Mouse (Mus musculus): ENCODE results near the gene Slc1a3. TPM values are rescaled to one million over a fixed set of nuclear protein-coding genes. Genes with fewer than 3 reads are reported as not detected.

Slc1a3 gene
- polyA plus RNA-seq, 2 experiments = 0.27 to 0.39 TPM

GRCm38 (mm10) chr15:8741593-8741992, 31.0 kb upstream of the Slc1a3 start:
- no peak overlapping the region for H3K27ac ChIP-seq
- TF ChIP-seq CTCF (IDR thresholded peaks at IDR 0.05; ENCODE audit: low read depth) (no peak), EP300 (IDR thresholded peaks at IDR 0.05; ENCODE audit: low read depth) (no peak)
- WGBS (ENCODE audit: insufficient replicate concordance) = 54% methylated on average over 6 of the region's 6 CpGs
- no peak for ATAC-seq (ENCODE audit: insufficient read depth)
- H3K36me3 ChIP-seq (replicated peaks; ENCODE audit: control insufficient read depth, insufficient read depth, low read depth) = no peaks in the 10 kb centered on the region
- H3K4me3 ChIP-seq (ENCODE audit: insufficient read depth in 1 of 2, low read depth in 2 of 2, low read length in 2 of 2) = no peak overlapping the region
- H3K4me1 ChIP-seq (replicated peaks; ENCODE audit: control insufficient read depth in 2 of 2, insufficient read depth in 2 of 2, low read length in 1 of 2) = no peaks in the 10 kb centered on the region
- H3K9me3 ChIP-seq (ENCODE audit: control insufficient read depth, low read length) = no peaks in the 10 kb centered on the region
- no peak for DNase-seq (ENCODE audit: low read depth in 3 of 3, low spot score in 3 of 3)
- H3K9ac ChIP-seq (replicated peaks) = no peak overlapping the region
- no peak overlapping the region for H3K4me2 ChIP-seq (ENCODE audit: low read depth)
- no peaks in the 10 kb centered on the region for H3K27me3 ChIP-seq (ENCODE audit: control insufficient read depth, insufficient read depth, low read length)

- Histone ChIP-seq H3K27me3 (ENCODE audit: control insufficient read depth, insufficient read depth, low read length) (no peaks in the 10 kb centered on the region), H3K36me3 (replicated peaks; ENCODE audit: control insufficient read depth, insufficient read depth, low read depth) (no peaks in the 10 kb centered on the region), H3K9ac (replicated peaks) (no peak overlapping the region), H3K4me2 (ENCODE audit: low read depth) (no peak overlapping the region), H3K4me3 (ENCODE audit: insufficient read depth in 1 of 2, low read depth in 2 of 2, low read length in 2 of 2) (no peak overlapping the region), H3K27ac (no peak overlapping the region), H3K4me1 (replicated peaks; ENCODE audit: control insufficient read depth in 2 of 2, insufficient read depth in 2 of 2, low read length in 1 of 2) (no peaks in the 10 kb centered on the region), H3K9me3 (ENCODE audit: control insufficient read depth, low read length) (no peaks in the 10 kb centered on the region)
- 67% methylated on average over 8 of the region's 8 CpGs for WGBS (ENCODE audit: insufficient replicate concordance)
- no peak for DNase-seq (ENCODE audit: low read depth in 3 of 3, low spot score in 3 of 3)
- no peak for TF ChIP-seq EP300 (IDR thresholded peaks at IDR 0.05; ENCODE audit: low read depth)
- no peak for TF ChIP-seq CTCF (IDR thresholded peaks at IDR 0.05; ENCODE audit: low read depth)
- ATAC-seq (ENCODE audit: insufficient read depth) = no peak
Observed at GRCm38 (mm10) chr15:8740724-8741123, 30.2 kb upstream of the Slc1a3 start.

- no peak overlapping the region for H3K4me3 ChIP-seq (ENCODE audit: insufficient read depth in 1 of 2, low read depth in 2 of 2, low read length in 2 of 2)
- no peaks in the 10 kb centered on the region for H3K9me3 ChIP-seq (ENCODE audit: control insufficient read depth, low read length)
- no peak for ATAC-seq (ENCODE audit: insufficient read depth)
- no peak overlapping the region for H3K9ac ChIP-seq (replicated peaks)
- H3K27me3 ChIP-seq (ENCODE audit: control insufficient read depth, insufficient read depth, low read length) = no peaks in the 10 kb centered on the region
- no peak overlapping the region for H3K27ac ChIP-seq
- H3K4me1 ChIP-seq (replicated peaks; ENCODE audit: control insufficient read depth in 2 of 2, insufficient read depth in 2 of 2, low read length in 1 of 2) = no peaks in the 10 kb centered on the region
- TF ChIP-seq CTCF (IDR thresholded peaks at IDR 0.05; ENCODE audit: low read depth) (no peak), EP300 (IDR thresholded peaks at IDR 0.05; ENCODE audit: low read depth) (no peak)
- 74% methylated on average over 5 of the region's 5 CpGs for WGBS (ENCODE audit: insufficient replicate concordance)
- no peaks in the 10 kb centered on the region for H3K36me3 ChIP-seq (replicated peaks; ENCODE audit: control insufficient read depth, insufficient read depth, low read depth)
- H3K4me2 ChIP-seq (ENCODE audit: low read depth) = no peak overlapping the region
- DNase-seq (ENCODE audit: low read depth in 3 of 3, low spot score in 3 of 3) = no peak
Observed at GRCm38 (mm10) chr15:8738156-8738555, 27.6 kb upstream of the Slc1a3 start.

- 61% methylated on average over 6 of the region's 6 CpGs for WGBS (ENCODE audit: insufficient replicate concordance)
Observed at GRCm38 (mm10) chr15:8734363-8734739, 23.8 kb upstream of the Slc1a3 start.

GRCm38 (mm10) chr15:8733669-8734362, 23.3 kb upstream of the Slc1a3 start:
- H3K4me2 ChIP-seq (ENCODE audit: low read depth) = no peak overlapping the region
- ATAC-seq (ENCODE audit: insufficient read depth) (no peak), DNase-seq (ENCODE audit: low read depth in 3 of 3, low spot score in 3 of 3) (no peak)
- H3K9me3 ChIP-seq (ENCODE audit: control insufficient read depth, low read length) = no peaks in the 10 kb centered on the region
- H3K4me1 ChIP-seq (replicated peaks; ENCODE audit: control insufficient read depth in 2 of 2, insufficient read depth in 2 of 2, low read length in 1 of 2) = no peaks in the 10 kb centered on the region
- H3K27ac ChIP-seq = no peak overlapping the region
- no peaks in the 10 kb centered on the region for H3K36me3 ChIP-seq (replicated peaks; ENCODE audit: control insufficient read depth, insufficient read depth, low read depth)
- 37% methylated on average over 7 of the region's 7 CpGs for WGBS (ENCODE audit: insufficient replicate concordance)
- TF ChIP-seq EP300 (IDR thresholded peaks at IDR 0.05; ENCODE audit: low read depth) (no peak), CTCF (IDR thresholded peaks at IDR 0.05; ENCODE audit: low read depth) (no peak)
- no peak overlapping the region for H3K4me3 ChIP-seq (ENCODE audit: insufficient read depth in 1 of 2, low read depth in 2 of 2, low read length in 2 of 2)
- no peak overlapping the region for H3K9ac ChIP-seq (replicated peaks)
- H3K27me3 ChIP-seq (ENCODE audit: control insufficient read depth, insufficient read depth, low read length) = no peaks in the 10 kb centered on the region

More at GRCm38 (mm10) chr15:8734363-8734739, 23.8 kb upstream of the Slc1a3 start:
- Histone ChIP-seq H3K36me3 (replicated peaks; ENCODE audit: control insufficient read depth, insufficient read depth, low read depth) (no peaks in the 10 kb centered on the region), H3K4me2 (ENCODE audit: low read depth) (no peak overlapping the region), H3K9me3 (ENCODE audit: control insufficient read depth, low read length) (no peaks in the 10 kb centered on the region), H3K9ac (replicated peaks) (no peak overlapping the region), H3K27me3 (ENCODE audit: control insufficient read depth, insufficient read depth, low read length) (no peaks in the 10 kb centered on the region), H3K4me1 (replicated peaks; ENCODE audit: control insufficient read depth in 2 of 2, insufficient read depth in 2 of 2, low read length in 1 of 2) (no peaks in the 10 kb centered on the region), H3K4me3 (ENCODE audit: insufficient read depth in 1 of 2, low read depth in 2 of 2, low read length in 2 of 2) (no peak overlapping the region), H3K27ac (no peak overlapping the region)
- no peak for ATAC-seq (ENCODE audit: insufficient read depth)
- TF ChIP-seq CTCF (IDR thresholded peaks at IDR 0.05; ENCODE audit: low read depth) (no peak), EP300 (IDR thresholded peaks at IDR 0.05; ENCODE audit: low read depth) (no peak)
- no peak for DNase-seq (ENCODE audit: low read depth in 3 of 3, low spot score in 3 of 3)

Measured in liver, embryonic 14.5 days (tissue).